Mouse (Mus musculus) 3T3-L1 (cell line): ENCODE results near the gene Zfp697.
"Not testable (repeated sequence)": the region's sequence is repeated elsewhere in the genome, so short reads cannot be mapped to it uniquely, and the experiment has no call there.

Source experiments
- DNase-seq: peaks from one replicate; pipeline ENCODE4 v3.0.0-alpha.2; 2015; ENCODE audit warnings: low read depth, low spot score

Gene Zfp697

GRCm38 (mm10) chr3:98418991-98419785 is 36.9 kb downstream of the Zfp697 start:
- no peak for DNase-seq

- no peak for DNase-seq
Observed at GRCm38 (mm10) chr3:98419786-98420070, 37.5 kb downstream of the Zfp697 start.

- peak; percentile 55 for DNase-seq
Observed at GRCm38 (mm10) chr3:98422926-98423325, 40.7 kb downstream of the Zfp697 start.

GRCm38 (mm10) chr3:98426749-98427148 is 44.5 kb downstream of the Zfp697 start:
- no peak for DNase-seq

GRCm38 (mm10) chr3:98427260-98427599 is 45.0 kb downstream of the Zfp697 start:
- no peak for DNase-seq

GRCm38 (mm10) chr3:98427600-98428448 is 45.6 kb downstream of the Zfp697 start:
- no peak for DNase-seq

GRCm38 (mm10) chr3:98428449-98428775 is 46.2 kb downstream of the Zfp697 start:
- no peak for DNase-seq

GRCm38 (mm10) chr3:98428928-98429525 is 46.8 kb downstream of the Zfp697 start:
- no peak for DNase-seq

GRCm38 (mm10) chr3:98434088-98434816 is 52.0 kb downstream of the Zfp697 start:
- no peak for DNase-seq

GRCm38 (mm10) chr3:98435030-98435429 is 52.8 kb downstream of the Zfp697 start:
- no peak for DNase-seq

- DNase-seq, result not testable (repeated sequence)
Observed at GRCm38 (mm10) chr3:98442245-98442644, 60.0 kb downstream of the Zfp697 start.

- not testable (repeated sequence) for DNase-seq
Observed at GRCm38 (mm10) chr3:98443149-98443779, 61.0 kb downstream of the Zfp697 start.

GRCm38 (mm10) chr3:98443924-98444323 is 61.7 kb downstream of the Zfp697 start:
- DNase-seq, result not testable (repeated sequence)

- DNase-seq, result not testable (repeated sequence)
Observed at GRCm38 (mm10) chr3:98453786-98454185, 71.5 kb downstream of the Zfp697 start.

GRCm38 (mm10) chr3:98457026-98457425 is 74.8 kb downstream of the Zfp697 start, which contains the start of gene Gm4450:
Gene Gm4450, minus strand, starts transcription at chr3:98457126.
- not testable (repeated sequence) for DNase-seq

GRCm38 (mm10) chr3:98469323-98469722 is 87.1 kb downstream of the Zfp697 start:
- DNase-seq, result not testable (repeated sequence)

GRCm38 (mm10) chr3:98471057-98471456 is 88.8 kb downstream of the Zfp697 start:
- not testable (repeated sequence) for DNase-seq

- DNase-seq, result not testable (repeated sequence)
Observed at GRCm38 (mm10) chr3:98471499-98471898, 89.2 kb downstream of the Zfp697 start.

GRCm38 (mm10) chr3:98494184-98494583 is 111.9 kb downstream of the Zfp697 start:
- not testable (repeated sequence) for DNase-seq

GRCm38 (mm10) chr3:98495055-98495454 is 112.8 kb downstream of the Zfp697 start:
- not testable (repeated sequence) for DNase-seq

- DNase-seq, result not testable (repeated sequence)
Observed at GRCm38 (mm10) chr3:98496762-98497161, 114.5 kb downstream of the Zfp697 start.
